In genomic region chr11:70066701-70067100, GRCm38 (mm10) we compare ENCODE assay signal across 36 mouse cellular contexts. TPM values are rescaled to one million over a fixed set of nuclear protein-coding genes. Genes with fewer than 3 reads are reported as not detected.
DNase-seq lines count a peak whose midpoint lies in the region; ATAC-seq and TF ChIP-seq lines count a peak whose summit lies in the region.
"Had no signal": no experiment of that assay in that cellular context is flagged by ENCODE, and none has a peak within 500 bp of the region (broad histone marks: within the 10 kb centered on the region; RNA-seq: fewer than 3 reads in every experiment).

No protein-coding gene starts in this region.

- ATAC-seq in forebrain, embryonic 12.5 days (ENCODE audit: low FRiP score) = no peak
- ATAC-seq in forebrain, embryonic 14.5 days = no peak
- ATAC-seq in limb, embryonic 11.5 days (ENCODE audit: insufficient number of reproducible peaks, low FRiP score, low TSS enrichment, low read depth) = no peak
- ATAC-seq: forebrain, embryonic 16.5 days; intestine, postnatal 0 days; midbrain, embryonic 16.5 days; Patski had no signal

- no peaks in the 10 kb centered on the region for H3K36me3 ChIP-seq in forebrain, embryonic 12.5 days (replicated peaks)
- H3K36me3 ChIP-seq in forebrain, embryonic 14.5 days (ENCODE audit: control insufficient read depth, insufficient read depth, low read length) = no peaks in the 10 kb centered on the region
- H3K36me3 ChIP-seq in testis, adult 2 months (ENCODE audit: control insufficient read depth, insufficient read depth, low read length) = no peaks in the 10 kb centered on the region
- H3K36me3 ChIP-seq in limb, embryonic 11.5 days (ENCODE audit: control insufficient read depth, insufficient read depth, low read length) = no peaks in the 10 kb centered on the region
- H3K36me3 ChIP-seq: embryonic facial prominence, embryonic 12.5 days; heart, embryonic 12.5 days; neural tube, embryonic 13.5 days had no signal

- H3K4me2 ChIP-seq in forebrain, embryonic 12.5 days = no peak overlapping the region
- no peak overlapping the region for H3K4me2 ChIP-seq in forebrain, embryonic 14.5 days (ENCODE audit: low read length)
- H3K4me2 ChIP-seq in limb, embryonic 11.5 days (ENCODE audit: low read depth, severe bottlenecking) = no peak overlapping the region
- H3K4me2 ChIP-seq: embryonic facial prominence, embryonic 12.5 days; heart, embryonic 12.5 days; hindbrain, embryonic 14.5 days; neural tube, embryonic 13.5 days had no signal

- WGBS in forebrain, embryonic 12.5 days = 79% methylated on average over 4 of the region's 4 CpGs
- 80% methylated on average over 4 of the region's 4 CpGs for WGBS in forebrain, embryonic 14.5 days
- WGBS in limb, embryonic 11.5 days = 74% methylated on average over 4 of the region's 4 CpGs

- H3K27me3 ChIP-seq in forebrain, embryonic 12.5 days = no peaks in the 10 kb centered on the region
- no peaks in the 10 kb centered on the region for H3K27me3 ChIP-seq in forebrain, embryonic 14.5 days (replicated peaks; ENCODE audit: control insufficient read depth, insufficient read depth, low read length)
- H3K27me3 ChIP-seq in testis, adult 2 months (ENCODE audit: control insufficient read depth, insufficient read depth, low read length) = no peaks in the 10 kb centered on the region
- H3K27me3 ChIP-seq in limb, embryonic 11.5 days (ENCODE audit: control insufficient read depth, insufficient read depth, low read length) = no peaks in the 10 kb centered on the region
- H3K27me3 ChIP-seq: embryonic facial prominence, embryonic 12.5 days; heart, embryonic 12.5 days; neural tube, embryonic 13.5 days had no signal

- H3K4me1 ChIP-seq in forebrain, embryonic 12.5 days = peaks cover 7% of the 10 kb centered on the region; the same call in 1 of the 2 replicates
- H3K4me1 ChIP-seq in forebrain, embryonic 14.5 days (ENCODE audit: control insufficient read depth, insufficient read depth, low read length) = no peaks in the 10 kb centered on the region; the same call in 1 of the 2 replicates
- H3K4me1 ChIP-seq in testis, adult 2 months (ENCODE audit: control insufficient read depth, insufficient read depth, low read length) = peaks cover 2% of the 10 kb centered on the region
- H3K4me1 ChIP-seq in limb, embryonic 11.5 days (ENCODE audit: control insufficient read depth, insufficient read depth, low read length) = peaks cover 18% of the 10 kb centered on the region

- no peak overlapping the region for H3K9ac ChIP-seq in forebrain, embryonic 12.5 days
- no peak overlapping the region for H3K9ac ChIP-seq in forebrain, embryonic 14.5 days (ENCODE audit: low read length)
- H3K9ac ChIP-seq in limb, embryonic 11.5 days (ENCODE audit: low read length) = no peak overlapping the region
- H3K9ac ChIP-seq: embryonic facial prominence, embryonic 12.5 days; heart, embryonic 12.5 days; hindbrain, embryonic 14.5 days; liver, embryonic 14.5 days; neural tube, embryonic 13.5 days had no signal

- TF ChIP-seq CTCF in testis, adult 2 months (IDR thresholded peaks at IDR 0.05; ENCODE audit: control insufficient read depth, insufficient read depth, insufficient replicate concordance, low read depth, low read length) = no peak

- no peak overlapping the region for H3K4me3 ChIP-seq in forebrain, embryonic 12.5 days (replicated peaks)
- H3K4me3 ChIP-seq in forebrain, embryonic 14.5 days (ENCODE audit: low read depth, low read length) = no peak overlapping the region
- no peak overlapping the region for H3K4me3 ChIP-seq in testis, adult 2 months (ENCODE audit: control insufficient read depth, low read depth, low read length)
- no peak overlapping the region for H3K4me3 ChIP-seq in limb, embryonic 11.5 days (ENCODE audit: low read depth, low read length)
- H3K4me3 ChIP-seq: embryonic facial prominence, embryonic 12.5 days; gastrocnemius, adult 2 months; heart, adult 2 months; heart, embryonic 12.5 days; left cerebral cortex, adult 2 months; neural tube, embryonic 13.5 days had no signal

- no peak for DNase-seq in forebrain, embryonic 14.5 days (ENCODE audit: low spot score)
- no peak for DNase-seq in testis, postnatal 10 days (ENCODE audit: low spot score)
- no peak for DNase-seq in limb, embryonic 11.5 days (ENCODE audit: low spot score)
- DNase-seq in cerebellum, postnatal 36 days = no peak
- DNase-seq in left cerebral cortex, adult 18-20 months (ENCODE audit: low spot score in 2 of 2) = no peak
- DNase-seq: cerebellum, adult 2 months; cerebellum, postnatal 25 days; embryo, embryonic 11 days; gastrocnemius, adult 2 months; heart, adult 2 months; heart, postnatal 4 days; kidney, adult 9 months; kidney, postnatal 14 days; liver; lung, adult 2 months; lung, postnatal 10 days; right cerebral cortex, postnatal 4 days had no signal

- H3K27ac ChIP-seq in forebrain, embryonic 12.5 days = 0 out of 2 replicates have a peak overlapping the region, but pooled peaks have one; percentile 25
- H3K27ac ChIP-seq in forebrain, embryonic 14.5 days (ENCODE audit: low read depth, low read length) = no peak overlapping the region
- H3K27ac ChIP-seq in testis, adult 2 months (ENCODE audit: control insufficient read depth, insufficient read depth, low read depth, low read length) = peak overlapping the region; percentile 66
- H3K27ac ChIP-seq in limb, embryonic 11.5 days (replicated peaks; ENCODE audit: low read depth, low read length) = peak overlapping the region; percentile 55
- H3K27ac ChIP-seq: embryonic facial prominence, embryonic 12.5 days; gastrocnemius, adult 2 months; heart, adult 2 months; left cerebral cortex, adult 2 months; liver, embryonic 14.5 days; stomach, postnatal 0 days had no signal

- TF ChIP-seq POLR2A in testis, adult 2 months (IDR thresholded peaks at IDR 0.05; ENCODE audit: control insufficient read depth, low read depth, low read length) = no peak

- H3K9me3 ChIP-seq in forebrain, embryonic 12.5 days = no peaks in the 10 kb centered on the region
- H3K9me3 ChIP-seq in forebrain, embryonic 14.5 days (replicated peaks; ENCODE audit: control insufficient read depth, low read length) = no peaks in the 10 kb centered on the region
- peaks cover 2% of the 10 kb centered on the region for H3K9me3 ChIP-seq in limb, embryonic 11.5 days (ENCODE audit: control insufficient read depth, low read length)
- H3K9me3 ChIP-seq: embryonic facial prominence, embryonic 12.5 days had no signal

RNA-seq across cellular contexts. Expression of gene Asgr1, which starts 12.8 kb away (rescaled TPM):
- polyA plus RNA-seq in forebrain, embryonic 12.5 days (2016; fragmentation: Nextera tagmentation; extraction: Ambion mirVana) = 0.63 and 0.75 TPM in 2 replicates
- polyA plus RNA-seq in forebrain, embryonic 14.5 days (2014; fragmentation: Nextera tagmentation; extraction: Ambion mirVana) = 2.0 and 2.1 TPM in 2 replicates
- polyA plus RNA-seq in testis, adult 2 months (2012; rRNA removed) = 1.00 and 1.4 TPM in 2 replicates
- polyA plus RNA-seq in limb, embryonic 11.5 days (2014; fragmentation: Nextera tagmentation; extraction: Ambion mirVana) = 1.0 and 1.6 TPM in 2 replicates
- 1 to 10 TPM; 2.2 to 3.8 TPM for total RNA-seq in left cerebral cortex, adult 18-20 months (2021)
- total RNA-seq: gastrocnemius, adult 2 months; heart, adult 2 months; heart, postnatal 4 days; MEL had no signal
- polyA plus RNA-seq: heart, adult 2 months; heart, postnatal 0 days; intestine, postnatal 0 days; Patski; spleen, adult 2 months had no signal

RNA-seq across cellular contexts. Expression of gene Asgr2, which starts 25.7 kb away (rescaled TPM):
- polyA plus RNA-seq in forebrain, embryonic 12.5 days (2016; fragmentation: Nextera tagmentation; extraction: Ambion mirVana) = not detected in 2 replicates
- polyA plus RNA-seq in forebrain, embryonic 14.5 days (2014; fragmentation: Nextera tagmentation; extraction: Ambion mirVana) = not detected in 2 replicates
- 0.18 and 0.58 TPM in 2 replicates for polyA plus RNA-seq in testis, adult 2 months (2012; rRNA removed)
- not detected in 2 replicates for polyA plus RNA-seq in limb, embryonic 11.5 days (2014; fragmentation: Nextera tagmentation; extraction: Ambion mirVana)
- not detected for total RNA-seq in left cerebral cortex, adult 18-20 months (2021)
- total RNA-seq: heart, postnatal 4 days; layer of hippocampus, adult 18-20 months; layer of hippocampus, postnatal 10 days; left cerebral cortex, adult 2 months; left cerebral cortex, postnatal 25 days; MEL had no signal
- polyA plus RNA-seq: embryonic facial prominence, embryonic 12.5 days; forebrain, embryonic 16.5 days; heart, embryonic 12.5 days; heart, postnatal 0 days; hindbrain, embryonic 14.5 days; midbrain, embryonic 16.5 days; neural tube, embryonic 13.5 days; Patski had no signal

RNA-seq across cellular contexts. Expression of gene Dlg4, which starts 50.0 kb away (rescaled TPM):
- 20.3 and 24.9 TPM in 2 replicates for polyA plus RNA-seq in forebrain, embryonic 12.5 days (2016; fragmentation: Nextera tagmentation; extraction: Ambion mirVana)
- 19.3 and 21.0 TPM in 2 replicates for polyA plus RNA-seq in forebrain, embryonic 14.5 days (2014; fragmentation: Nextera tagmentation; extraction: Ambion mirVana)
- polyA plus RNA-seq in testis, adult 2 months (2012; rRNA removed) = 5.6 and 6.5 TPM in 2 replicates
- 10.0 and 10.8 TPM in 2 replicates for polyA plus RNA-seq in limb, embryonic 11.5 days (2014; fragmentation: Nextera tagmentation; extraction: Ambion mirVana)
- 100 to 1,000 TPM; 718 to 731 TPM for total RNA-seq in left cerebral cortex, adult 18-20 months (2021)

RNA-seq across cellular contexts. Expression of gene Acadvl, which starts 51.5 kb away (rescaled TPM):
- 43.5 and 48.4 TPM in 2 replicates for polyA plus RNA-seq in forebrain, embryonic 12.5 days (2016; fragmentation: Nextera tagmentation; extraction: Ambion mirVana)
- polyA plus RNA-seq in forebrain, embryonic 14.5 days (2014; fragmentation: Nextera tagmentation; extraction: Ambion mirVana) = 53.3 and 58.4 TPM in 2 replicates
- polyA plus RNA-seq in testis, adult 2 months (2012; rRNA removed) = 20.6 and 20.9 TPM in 2 replicates
- polyA plus RNA-seq in limb, embryonic 11.5 days (2014; fragmentation: Nextera tagmentation; extraction: Ambion mirVana) = 52.9 and 53.5 TPM in 2 replicates
- 10 to 100 TPM; 55.6 to 57.9 TPM for total RNA-seq in left cerebral cortex, adult 18-20 months (2021)
